Mouse (Mus musculus) heart, adult 9 months (tissue): ENCODE measurements around the gene Slco1a6.
"Not testable (repeated sequence)": the region's sequence is repeated elsewhere in the genome, so short reads cannot be mapped to it uniquely, and the experiment has no call there.

ENCODE experiments used
- DNase-seq, 2 experiments: peaks; one replicate each; pipeline ENCODE4 v3.0.0; 2022; ENCODE audit warnings: low spot score in 2 of 2

The Slco1a6 gene

GRCm38 (mm10) chr6:142208421-142208820 lies at the start of gene Slco1a6:
Gene Slco1a6, minus strand, starts transcription at chr6:142208521.
- no peak for DNase-seq

- not testable (repeated sequence) for DNase-seq
Measured at GRCm38 (mm10) chr6:142250738-142251307, 42.5 kb upstream of the Slco1a6 start.

- DNase-seq, result no peak
Measured at GRCm38 (mm10) chr6:142245065-142245464, 36.7 kb upstream of the Slco1a6 start.

- no peak for DNase-seq
Measured at GRCm38 (mm10) chr6:142239468-142239867, 31.1 kb upstream of the Slco1a6 start.

GRCm38 (mm10) chr6:142220138-142220537 lies 11.8 kb upstream of the Slco1a6 start:
- DNase-seq, result no peak

- DNase-seq, result no peak
Measured at GRCm38 (mm10) chr6:142211821-142212220, 3.5 kb upstream of the Slco1a6 start.

- no peak for DNase-seq
Measured at GRCm38 (mm10) chr6:142209749-142210148, 1.4 kb upstream of the Slco1a6 start.

GRCm38 (mm10) chr6:142200524-142200923 lies 7.8 kb downstream of the Slco1a6 start:
- no peak for DNase-seq

GRCm38 (mm10) chr6:142194245-142194644 lies 14.1 kb downstream of the Slco1a6 start:
- no peak for DNase-seq

- no peak for DNase-seq
Measured at GRCm38 (mm10) chr6:142191962-142192361, 16.4 kb downstream of the Slco1a6 start.

- no peak for DNase-seq
Measured at GRCm38 (mm10) chr6:142187426-142187825, 20.9 kb downstream of the Slco1a6 start.

GRCm38 (mm10) chr6:142185868-142186415 lies 22.4 kb downstream of the Slco1a6 start:
- no peak for DNase-seq

- no peak for DNase-seq
Measured at GRCm38 (mm10) chr6:142163406-142163805, 44.9 kb downstream of the Slco1a6 start.

GRCm38 (mm10) chr6:142161171-142161570 lies 47.1 kb downstream of the Slco1a6 start:
- DNase-seq, result no peak

GRCm38 (mm10) chr6:142154081-142154480 lies 54.2 kb downstream of the Slco1a6 start:
- DNase-seq, result peak; percentile 37 to 51

- no peak for DNase-seq
Measured at GRCm38 (mm10) chr6:142148371-142148770, 60.0 kb downstream of the Slco1a6 start.

- DNase-seq, result no peak
Measured at GRCm38 (mm10) chr6:142111667-142112305, 96.5 kb downstream of the Slco1a6 start.

GRCm38 (mm10) chr6:142091126-142091525 lies 117.2 kb downstream of the Slco1a6 start:
- no peak for DNase-seq

- DNase-seq, result not testable (repeated sequence)
Measured at GRCm38 (mm10) chr6:142058281-142058680, 150.0 kb downstream of the Slco1a6 start.

- no peak for DNase-seq
Measured at GRCm38 (mm10) chr6:142047689-142048088, 160.6 kb downstream of the Slco1a6 start.

- DNase-seq, result no peak
Measured at GRCm38 (mm10) chr6:142045746-142046145, 162.6 kb downstream of the Slco1a6 start.

- no peak for DNase-seq
Measured at GRCm38 (mm10) chr6:142041896-142042295, 166.4 kb downstream of the Slco1a6 start.
